Mouse (Mus musculus): Measurements from ENCODE around the gene Sncb. TPM values are rescaled to one million over a fixed set of nuclear protein-coding genes. Genes with fewer than 3 reads are reported as not detected.

Sncb gene
- polyA plus RNA-seq, 1 experiment, result 0.41 TPM

DNA sequence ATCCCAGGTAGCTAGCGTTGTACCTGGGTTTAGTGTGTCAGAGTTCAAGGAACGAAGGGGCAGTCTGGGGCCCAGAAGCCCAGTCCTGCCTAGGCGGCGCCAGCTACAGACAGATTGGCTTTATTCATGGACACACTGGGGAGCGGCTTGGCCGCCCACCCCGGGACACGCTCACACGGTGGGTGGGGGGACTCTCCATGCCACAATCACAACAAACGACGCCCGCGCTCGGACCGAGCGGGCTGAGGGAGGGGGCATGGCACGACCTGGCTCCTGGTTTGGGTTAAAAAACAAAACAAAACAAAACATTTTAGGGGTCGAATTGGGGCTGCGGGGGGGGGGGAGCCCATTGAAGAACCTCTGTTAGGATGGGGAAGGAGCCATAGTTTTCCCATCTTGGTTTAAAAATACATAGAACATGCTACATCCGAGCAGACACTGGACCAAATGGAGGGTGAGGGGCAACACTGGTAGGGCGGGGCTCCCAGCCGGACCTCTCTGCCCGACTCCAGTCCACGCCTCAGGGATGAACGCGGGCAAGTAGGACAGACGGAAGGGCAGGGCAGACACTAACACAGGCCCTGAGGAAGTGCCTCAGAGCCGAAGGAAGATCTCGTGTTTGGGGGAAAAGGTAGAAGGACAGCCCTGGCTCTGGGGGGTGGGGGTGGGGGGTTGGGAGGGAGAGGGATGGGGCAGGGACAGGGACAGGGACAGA is 7.5 kb downstream of the Sncb start:
- WGBS, result 3% methylated on average over 29 of the region's 29 CpGs
- no peak overlapping the region for H3K27ac ChIP-seq (ENCODE audit: insufficient read depth, low read depth, low read length)
- no peaks in the 10 kb centered on the region for H3K36me3 ChIP-seq (ENCODE audit: control insufficient read depth, insufficient read depth, low read length)
- TF ChIP-seq POLR2A (IDR thresholded peaks at IDR 0.05; ENCODE audit: low read depth, low read length) (no peak), CTCF (conservative IDR thresholded peaks at IDR 0.05; ENCODE audit: insufficient read depth, insufficient read length, low read depth, low read length) (no peak)
- H3K4me3 ChIP-seq (ENCODE audit: insufficient read depth, low read depth, low read length), result no peak overlapping the region
- no peak for DNase-seq
- no peaks in the 10 kb centered on the region for H3K27me3 ChIP-seq (replicated peaks; ENCODE audit: control insufficient read depth, insufficient read depth, low read length)
- H3K4me1 ChIP-seq (ENCODE audit: control insufficient read depth, insufficient read depth, low read length), result no peaks in the 10 kb centered on the region

GRCm38 (mm10) chr13:54758045-54758755 is 8.2 kb downstream of the Sncb start:
- TF ChIP-seq POLR2A (IDR thresholded peaks at IDR 0.05; ENCODE audit: low read depth, low read length) (no peak), CTCF (conservative IDR thresholded peaks at IDR 0.05; ENCODE audit: insufficient read depth, insufficient read length, low read depth, low read length) (peak; percentile 65)
- H3K27me3 ChIP-seq (replicated peaks; ENCODE audit: control insufficient read depth, insufficient read depth, low read length), result no peaks in the 10 kb centered on the region
- H3K27ac ChIP-seq (ENCODE audit: insufficient read depth, low read depth, low read length), result no peak overlapping the region
- H3K4me1 ChIP-seq (ENCODE audit: control insufficient read depth, insufficient read depth, low read length), result no peaks in the 10 kb centered on the region
- peak overlapping the region; percentile 25; the same call in 1 of the 2 replicates for H3K4me3 ChIP-seq (ENCODE audit: insufficient read depth, low read depth, low read length)
- H3K36me3 ChIP-seq (ENCODE audit: control insufficient read depth, insufficient read depth, low read length), result no peaks in the 10 kb centered on the region
- under 1% methylated on average over 43 of the region's 43 CpGs for WGBS
- peak; percentile 80 for DNase-seq

DNA sequence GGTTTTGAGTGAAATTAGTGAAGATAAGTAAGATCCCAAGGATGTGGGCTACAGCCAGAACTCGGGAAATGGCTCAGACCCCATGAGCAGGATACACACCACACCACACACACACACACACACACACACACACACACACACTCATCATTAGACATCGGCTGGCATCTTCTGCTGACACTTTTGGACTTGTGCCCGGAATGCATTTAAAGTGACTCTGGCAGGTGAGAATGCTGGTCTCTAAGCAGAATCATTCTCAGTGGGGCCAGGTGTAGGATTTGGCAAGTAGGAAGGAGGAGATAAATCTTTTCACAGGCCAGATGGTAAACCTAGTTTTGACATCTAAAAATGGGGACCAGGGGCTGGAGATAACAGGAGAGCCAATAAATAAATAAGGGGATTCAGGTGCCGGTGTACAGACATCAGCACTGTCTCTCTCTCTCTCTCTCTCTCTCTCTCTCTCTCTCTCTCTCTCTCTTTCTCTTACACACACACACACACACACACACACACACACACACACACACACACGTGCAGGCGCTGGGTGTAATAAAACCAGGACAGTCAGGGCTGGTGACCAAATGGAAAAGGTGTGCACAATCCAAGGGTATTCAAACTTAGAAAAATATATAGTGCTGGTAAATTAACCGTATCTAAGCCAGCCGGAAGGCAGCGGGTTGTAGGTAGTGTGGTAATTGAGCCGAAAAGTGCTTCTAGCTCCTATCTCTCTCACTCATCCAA is 9.1 kb downstream of the Sncb start:
- H3K4me3 ChIP-seq (ENCODE audit: insufficient read depth, low read depth, low read length), result no peak overlapping the region
- no peak for DNase-seq
- H3K27me3 ChIP-seq (replicated peaks; ENCODE audit: control insufficient read depth, insufficient read depth, low read length), result no peaks in the 10 kb centered on the region
- no peaks in the 10 kb centered on the region for H3K4me1 ChIP-seq (ENCODE audit: control insufficient read depth, insufficient read depth, low read length)
- H3K27ac ChIP-seq (ENCODE audit: insufficient read depth, low read depth, low read length), result no peak overlapping the region
- H3K36me3 ChIP-seq (ENCODE audit: control insufficient read depth, insufficient read depth, low read length), result no peaks in the 10 kb centered on the region
- TF ChIP-seq POLR2A (IDR thresholded peaks at IDR 0.05; ENCODE audit: low read depth, low read length) (no peak), CTCF (conservative IDR thresholded peaks at IDR 0.05; ENCODE audit: insufficient read depth, insufficient read length, low read depth, low read length) (no peak)
- 46% methylated on average over 10 of the region's 10 CpGs for WGBS

GRCm38 (mm10) chr13:54756156-54756712 is 10.2 kb downstream of the Sncb start:
- no peaks in the 10 kb centered on the region for H3K36me3 ChIP-seq (ENCODE audit: control insufficient read depth, insufficient read depth, low read length)
- 90% methylated on average over 8 of the region's 8 CpGs for WGBS
- no peak for DNase-seq
- H3K4me3 ChIP-seq (ENCODE audit: insufficient read depth, low read depth, low read length), result no peak overlapping the region
- no peak for TF ChIP-seq CTCF (conservative IDR thresholded peaks at IDR 0.05; ENCODE audit: insufficient read depth, insufficient read length, low read depth, low read length)
- H3K4me1 ChIP-seq (ENCODE audit: control insufficient read depth, insufficient read depth, low read length), result no peaks in the 10 kb centered on the region
- no peak overlapping the region for H3K27ac ChIP-seq (ENCODE audit: insufficient read depth, low read depth, low read length)
- no peaks in the 10 kb centered on the region for H3K27me3 ChIP-seq (replicated peaks; ENCODE audit: control insufficient read depth, insufficient read depth, low read length)

- no peak for DNase-seq
- Histone ChIP-seq H3K4me1 (ENCODE audit: control insufficient read depth, insufficient read depth, low read length) (no peaks in the 10 kb centered on the region), H3K36me3 (ENCODE audit: control insufficient read depth, insufficient read depth, low read length) (no peaks in the 10 kb centered on the region), H3K27me3 (replicated peaks; ENCODE audit: control insufficient read depth, insufficient read depth, low read length) (no peaks in the 10 kb centered on the region), H3K4me3 (ENCODE audit: insufficient read depth, low read depth, low read length) (no peak overlapping the region), H3K27ac (ENCODE audit: insufficient read depth, low read depth, low read length) (no peak overlapping the region)
- 31% methylated on average over 9 of the region's 9 CpGs for WGBS
- no peak for TF ChIP-seq POLR2A (IDR thresholded peaks at IDR 0.05; ENCODE audit: low read depth, low read length)
- TF ChIP-seq CTCF (conservative IDR thresholded peaks at IDR 0.05; ENCODE audit: insufficient read depth, insufficient read length, low read depth, low read length), result no peak
These were observed 11.1 kb downstream of the Sncb start for GRCm38 (mm10) chr13:54755201-54755830.

DNA sequence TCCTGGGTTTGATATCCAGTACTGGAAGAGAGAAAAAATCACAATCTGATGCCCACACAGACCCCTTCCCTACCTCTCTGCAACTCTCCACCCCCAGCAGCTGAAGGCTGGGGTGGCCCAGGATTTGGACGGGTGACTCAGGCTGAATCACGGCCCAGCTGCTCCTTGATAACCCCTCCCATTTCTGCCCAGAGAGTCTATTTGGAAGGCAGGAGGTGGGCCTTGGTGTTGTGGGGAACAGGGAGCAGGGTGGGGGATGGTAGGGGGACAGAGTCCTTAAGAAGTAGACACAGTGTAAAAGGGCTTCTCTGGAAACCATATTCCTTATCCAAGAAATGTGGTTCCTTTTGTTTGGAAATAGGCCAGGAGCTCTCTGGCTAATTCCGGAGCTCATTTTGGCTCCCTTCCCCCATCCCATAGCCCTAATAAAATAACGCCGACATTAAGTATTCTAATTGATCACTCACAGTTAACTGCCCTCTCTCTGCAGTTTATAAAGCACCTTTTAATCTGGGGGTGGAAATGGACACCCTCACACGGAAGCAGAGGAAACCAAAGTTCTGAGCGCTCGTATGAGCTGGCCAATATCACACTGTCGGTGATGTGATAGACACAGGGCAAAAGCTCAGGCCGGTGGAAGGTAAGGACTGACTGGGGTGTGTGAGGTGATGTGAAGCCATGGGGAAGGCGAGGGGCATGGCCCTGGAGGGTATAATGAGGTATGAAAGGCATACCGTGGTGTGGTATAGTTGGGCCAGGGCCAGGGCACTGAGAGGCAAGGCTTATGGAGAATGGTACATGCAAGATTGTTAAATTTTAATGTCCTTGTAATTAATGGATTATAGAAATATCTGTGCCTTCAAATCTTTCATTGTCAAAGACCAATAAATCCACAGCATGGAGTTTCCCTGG is 12.0 kb downstream of the Sncb start:
- DNase-seq, result no peak
- Histone ChIP-seq H3K36me3 (ENCODE audit: control insufficient read depth, insufficient read depth, low read length) (no peaks in the 10 kb centered on the region), H3K4me3 (ENCODE audit: insufficient read depth, low read depth, low read length) (no peak overlapping the region), H3K4me1 (ENCODE audit: control insufficient read depth, insufficient read depth, low read length) (no peaks in the 10 kb centered on the region), H3K27ac (ENCODE audit: insufficient read depth, low read depth, low read length) (no peak overlapping the region), H3K27me3 (replicated peaks; ENCODE audit: control insufficient read depth, insufficient read depth, low read length) (no peaks in the 10 kb centered on the region)
- WGBS, result 44% methylated on average over 12 of the region's 12 CpGs
- no peak for TF ChIP-seq CTCF (conservative IDR thresholded peaks at IDR 0.05; ENCODE audit: insufficient read depth, insufficient read length, low read depth, low read length)
- no peak for TF ChIP-seq POLR2A (IDR thresholded peaks at IDR 0.05; ENCODE audit: low read depth, low read length)

All from kidney, adult 2 months (tissue).